Mouse (Mus musculus): ENCODE measurements around the gene A830018L16Rik.

A830018L16Rik gene

GRCm38 (mm10) chr1:11650137-11650536, 236.2 kb downstream of the A830018L16Rik start:
- no peak for DNase-seq (ENCODE audit: low read depth, low spot score)

- DNase-seq (ENCODE audit: low read depth, low spot score): no peak
Observed at GRCm38 (mm10) chr1:11652773-11653172, 238.9 kb downstream of the A830018L16Rik start.

- peak; percentile 68 for DNase-seq (ENCODE audit: low read depth, low spot score)
Observed at GRCm38 (mm10) chr1:11657341-11658060, 243.6 kb downstream of the A830018L16Rik start.

GRCm38 (mm10) chr1:11658061-11658625, 244.2 kb downstream of the A830018L16Rik start:
- no peak for DNase-seq (ENCODE audit: low read depth, low spot score)

GRCm38 (mm10) chr1:11744749-11745314, 330.9 kb downstream of the A830018L16Rik start:
- DNase-seq (ENCODE audit: low read depth, low spot score): no peak

- DNase-seq (ENCODE audit: low read depth, low spot score): no peak
Observed at GRCm38 (mm10) chr1:11748424-11748823, 334.5 kb downstream of the A830018L16Rik start.

GRCm38 (mm10) chr1:11750065-11750464, 336.2 kb downstream of the A830018L16Rik start:
- no peak for DNase-seq (ENCODE audit: low read depth, low spot score)

- no peak for DNase-seq (ENCODE audit: low read depth, low spot score)
Observed at GRCm38 (mm10) chr1:11750607-11751006, 336.7 kb downstream of the A830018L16Rik start.

GRCm38 (mm10) chr1:11751996-11752395, 338.1 kb downstream of the A830018L16Rik start:
- DNase-seq (ENCODE audit: low read depth, low spot score): no peak

- DNase-seq (ENCODE audit: low read depth, low spot score): no peak
Observed at GRCm38 (mm10) chr1:11788264-11788663, 374.4 kb downstream of the A830018L16Rik start.

GRCm38 (mm10) chr1:11792820-11793219, 378.9 kb downstream of the A830018L16Rik start:
- no peak for DNase-seq (ENCODE audit: low read depth, low spot score)

- no peak for DNase-seq (ENCODE audit: low read depth, low spot score)
Observed at GRCm38 (mm10) chr1:11795666-11796065, 381.8 kb downstream of the A830018L16Rik start.

- no peak for DNase-seq (ENCODE audit: low read depth, low spot score)
Observed at GRCm38 (mm10) chr1:11872847-11873246, 458.9 kb downstream of the A830018L16Rik start.

- no peak for DNase-seq (ENCODE audit: low read depth, low spot score)
Observed at GRCm38 (mm10) chr1:11873573-11873972, 459.7 kb downstream of the A830018L16Rik start.

- DNase-seq (ENCODE audit: low read depth, low spot score): no peak
Observed at GRCm38 (mm10) chr1:11881706-11882105, 467.8 kb downstream of the A830018L16Rik start.

- no peak for DNase-seq (ENCODE audit: low read depth, low spot score)
Observed at GRCm38 (mm10) chr1:11895715-11896114, 481.8 kb downstream of the A830018L16Rik start.

- no peak for DNase-seq (ENCODE audit: low read depth, low spot score)
Observed at GRCm38 (mm10) chr1:11915873-11916272, 502.0 kb downstream of the A830018L16Rik start.

GRCm38 (mm10) chr1:11936984-11937383, 523.1 kb downstream of the A830018L16Rik start:
- DNase-seq (ENCODE audit: low read depth, low spot score): no peak

- no peak for DNase-seq (ENCODE audit: low read depth, low spot score)
Observed at GRCm38 (mm10) chr1:11959421-11960206, 545.7 kb downstream of the A830018L16Rik start.

- no peak for DNase-seq (ENCODE audit: low read depth, low spot score)
Observed at GRCm38 (mm10) chr1:11982590-11983136, 568.8 kb downstream of the A830018L16Rik start.

- DNase-seq (ENCODE audit: low read depth, low spot score): no peak
Observed at GRCm38 (mm10) chr1:11990011-11990410, 576.1 kb downstream of the A830018L16Rik start.
